Mouse (Mus musculus): ENCODE data around the gene Matk.

Gene Matk

DNA sequence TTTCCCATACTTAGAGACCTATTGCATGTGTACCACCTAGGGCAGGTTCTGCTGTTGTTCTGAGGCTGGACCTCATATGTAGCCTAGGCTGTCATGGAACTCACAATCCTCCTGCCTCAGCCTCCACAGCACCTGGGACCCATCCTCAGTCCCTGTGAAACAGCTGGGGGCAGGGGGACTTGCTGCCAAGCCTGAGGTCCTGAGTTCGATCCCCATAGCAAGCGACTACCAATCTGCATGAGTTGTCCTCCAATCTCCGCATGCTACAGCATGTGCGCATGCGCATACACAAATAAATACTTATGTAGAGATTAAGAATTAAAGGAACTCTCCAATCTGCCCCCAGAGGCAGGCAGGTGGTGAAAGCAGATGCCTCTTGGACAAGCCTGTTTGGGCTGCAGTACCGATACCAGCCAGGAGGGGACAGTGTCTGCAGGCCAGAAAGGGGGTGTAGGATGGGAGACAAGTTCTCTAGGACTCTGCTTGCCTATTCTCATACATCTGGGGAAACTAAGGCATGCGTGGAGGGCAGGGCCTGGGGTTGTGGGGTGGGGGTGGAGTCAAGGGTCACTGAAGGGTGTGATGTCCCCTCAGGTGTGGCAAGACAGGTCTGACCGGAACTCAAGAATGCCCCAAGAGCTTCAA is 34.9 kb downstream of the Matk start:
- peak; percentile 71 to 85 for DNase-seq

DNA sequence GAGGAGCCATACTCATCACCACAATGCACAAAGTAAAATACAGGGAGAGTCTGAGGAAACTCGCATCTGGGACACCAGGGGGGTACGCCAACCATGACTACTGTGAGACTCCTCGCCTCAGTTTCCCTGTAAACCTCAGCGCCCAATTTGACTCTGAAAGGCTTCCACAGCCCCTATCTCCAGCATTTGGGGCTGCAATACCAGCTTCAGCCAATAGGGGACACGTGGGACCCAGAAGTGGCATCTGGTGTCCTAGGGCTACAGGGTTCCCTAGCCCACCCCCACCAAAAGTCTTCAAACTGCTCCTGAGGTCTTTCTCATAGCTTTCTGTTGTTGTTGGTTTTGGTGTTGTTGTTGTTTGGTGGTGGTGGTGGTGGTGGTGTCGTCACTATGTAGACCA is 35.9 kb downstream of the Matk start:
- DNase-seq: peak; percentile 75 to 85

DNA sequence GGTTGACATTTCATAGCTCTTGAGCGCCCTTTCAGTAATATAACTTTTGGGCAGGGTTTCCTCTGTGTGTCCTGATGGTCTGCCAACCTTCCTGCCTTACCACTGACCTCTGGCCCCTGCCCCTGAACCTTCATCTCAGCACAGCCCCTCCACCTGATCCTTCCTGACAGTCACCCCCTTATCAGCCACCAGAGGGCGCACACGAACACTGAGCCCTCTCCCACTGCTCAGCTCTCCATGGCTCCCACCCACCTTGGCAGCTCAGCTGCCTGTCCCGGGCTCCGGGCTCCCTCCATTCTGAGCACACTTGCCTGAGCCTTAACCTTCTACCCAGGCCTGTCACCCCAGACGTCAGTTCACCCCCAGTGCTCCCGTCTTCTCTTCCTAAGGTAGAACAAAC is 36.5 kb downstream of the Matk start:
- DNase-seq: peak; percentile 83

DNA sequence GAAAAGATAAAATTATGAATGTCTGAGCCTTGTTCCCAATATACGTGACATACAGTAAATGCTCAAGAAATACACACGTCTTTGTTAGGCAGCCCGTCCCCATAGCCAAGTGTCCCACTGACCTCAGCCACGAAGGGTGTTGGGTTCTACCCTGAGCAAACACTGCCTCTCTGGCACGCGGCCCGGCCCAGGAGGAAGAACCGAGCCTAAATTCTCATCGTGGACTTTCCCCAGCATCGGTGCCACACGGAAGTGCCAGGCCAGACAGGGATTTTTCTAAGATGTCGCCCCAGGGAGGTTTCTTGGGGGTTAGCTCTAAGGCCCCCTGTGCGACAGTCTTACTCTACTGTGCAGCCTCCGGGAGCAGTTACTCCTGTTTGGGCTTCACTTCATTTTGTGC is 37.1 kb downstream of the Matk start:
- DNase-seq: peak in 1 of 2 experiments; percentile 32

GRCm38 (mm10) chr10:81290698-81291460 is 38.1 kb downstream of the Matk start:
- peak; percentile 54 for DNase-seq

- no peak for DNase-seq
Measured at GRCm38 (mm10) chr10:81291511-81292104, 38.9 kb downstream of the Matk start, which contains the start of gene Tjp3. Tjp3 (minus strand) TSS chr10:81291581.

DNA sequence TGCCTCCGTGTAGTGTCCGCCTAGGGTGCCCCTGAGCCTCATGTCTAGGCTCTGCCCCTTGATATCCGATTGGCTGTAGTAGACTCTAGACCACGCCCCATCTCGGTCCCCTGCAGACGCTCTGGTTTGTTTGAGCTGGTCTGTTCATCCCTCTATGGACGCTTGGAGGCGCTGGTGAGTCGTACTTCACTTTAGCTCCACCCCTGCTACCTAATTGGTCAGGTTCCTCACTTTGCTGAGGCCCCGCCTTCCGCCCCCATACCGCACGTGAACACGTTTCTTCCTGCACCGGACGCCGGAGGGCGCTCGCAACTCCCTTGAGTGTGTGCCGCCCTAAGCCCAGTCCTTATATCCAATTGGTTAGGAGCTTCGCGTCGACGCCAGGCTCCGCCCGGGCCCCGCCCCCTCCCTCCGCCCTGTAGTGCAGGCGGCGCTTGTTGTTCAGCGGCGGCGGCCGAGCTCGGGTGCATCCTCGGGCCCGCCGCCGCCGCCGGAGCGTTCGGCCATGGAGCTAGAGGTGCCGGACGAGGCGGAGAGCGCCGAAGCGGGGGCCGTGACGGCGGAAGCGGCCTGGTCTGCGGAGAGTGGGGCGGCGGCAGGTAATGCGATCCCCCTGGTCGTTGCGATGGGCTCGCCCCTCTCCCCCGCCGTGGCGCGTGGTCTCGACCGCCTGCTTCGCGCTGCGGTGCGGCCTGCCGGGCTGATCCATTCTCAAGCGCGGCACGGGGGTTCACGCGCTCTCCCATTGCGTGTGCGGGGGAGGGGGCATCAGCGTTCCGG is 40.0 kb downstream of the Matk start, which contains the start of gene Pip5k1c:
TSS of gene Pip5k1c (plus strand) at position 410 of the 780 bp plus-strand sequence.
- DNase-seq: peak; percentile 99

- no peak for DNase-seq
Measured at GRCm38 (mm10) chr10:81293334-81294030, 40.7 kb downstream of the Matk start.

GRCm38 (mm10) chr10:81294442-81294841 is 41.7 kb downstream of the Matk start:
- peak; percentile 78 to 79 for DNase-seq

GRCm38 (mm10) chr10:81295185-81295584 is 42.5 kb downstream of the Matk start:
- DNase-seq: peak in 1 of 2 experiments; percentile 44

DNA sequence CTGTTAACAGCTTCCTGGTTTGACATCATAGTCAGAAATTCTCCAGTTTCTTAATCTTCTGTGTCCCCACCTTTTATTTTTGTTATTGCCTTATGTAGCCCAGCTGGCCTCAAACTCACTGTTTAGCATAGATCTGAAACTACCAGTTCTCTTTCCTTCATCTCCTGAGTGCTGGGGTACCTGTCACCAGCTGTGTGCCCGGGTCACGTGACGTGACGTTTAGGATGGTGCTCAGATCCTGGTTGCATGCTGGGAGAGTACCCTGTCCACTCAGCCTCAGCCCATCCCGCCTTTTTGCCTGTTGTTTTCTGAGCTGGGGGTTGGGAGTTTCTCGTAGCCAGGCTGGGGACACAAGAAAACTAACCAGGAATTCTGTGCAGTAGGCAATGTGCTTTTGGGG is 44.5 kb downstream of the Matk start:
- DNase-seq: no peak

- DNase-seq: no peak
Measured at GRCm38 (mm10) chr10:81297845-81298244, 45.1 kb downstream of the Matk start.

GRCm38 (mm10) chr10:81298369-81299100 is 45.8 kb downstream of the Matk start:
- no peak for DNase-seq

DNA sequence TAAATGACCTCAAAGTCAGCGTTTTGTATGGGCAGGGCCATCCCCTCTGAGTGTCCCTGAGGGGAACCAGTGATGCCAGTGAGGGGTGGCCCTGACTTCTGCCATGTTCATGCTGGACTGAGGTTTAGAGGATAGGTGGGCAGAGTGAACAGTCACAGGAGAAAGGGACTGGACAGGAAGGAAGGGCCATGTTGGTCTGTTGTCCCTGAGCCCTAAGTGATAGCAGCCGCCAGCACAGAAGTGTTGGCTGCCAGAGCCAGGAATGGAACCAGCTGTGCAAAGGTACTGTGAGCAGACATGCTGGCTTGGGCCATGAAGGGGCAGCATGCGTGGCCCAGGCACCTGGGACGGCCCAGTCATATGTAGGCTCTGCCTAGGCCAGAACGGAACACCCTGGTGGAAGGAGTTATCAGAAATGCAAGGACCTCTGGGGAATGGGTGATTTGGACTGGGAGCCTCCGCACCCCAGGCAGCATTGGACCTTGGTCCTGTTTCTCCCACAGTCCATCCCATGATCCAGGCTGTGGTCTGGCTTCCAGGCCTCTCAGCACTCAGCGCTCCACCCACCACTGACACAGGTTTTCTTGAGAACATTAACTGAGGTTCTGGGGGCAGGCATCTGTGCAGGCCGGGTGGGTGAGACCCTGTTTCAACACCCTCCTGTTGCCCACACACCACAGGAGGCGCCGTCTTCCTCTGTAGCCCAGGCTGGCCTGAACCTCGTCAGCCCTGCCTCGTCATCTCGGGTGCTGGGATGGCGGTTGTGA is 47.0 kb downstream of the Matk start:
- no peak for DNase-seq

DNA sequence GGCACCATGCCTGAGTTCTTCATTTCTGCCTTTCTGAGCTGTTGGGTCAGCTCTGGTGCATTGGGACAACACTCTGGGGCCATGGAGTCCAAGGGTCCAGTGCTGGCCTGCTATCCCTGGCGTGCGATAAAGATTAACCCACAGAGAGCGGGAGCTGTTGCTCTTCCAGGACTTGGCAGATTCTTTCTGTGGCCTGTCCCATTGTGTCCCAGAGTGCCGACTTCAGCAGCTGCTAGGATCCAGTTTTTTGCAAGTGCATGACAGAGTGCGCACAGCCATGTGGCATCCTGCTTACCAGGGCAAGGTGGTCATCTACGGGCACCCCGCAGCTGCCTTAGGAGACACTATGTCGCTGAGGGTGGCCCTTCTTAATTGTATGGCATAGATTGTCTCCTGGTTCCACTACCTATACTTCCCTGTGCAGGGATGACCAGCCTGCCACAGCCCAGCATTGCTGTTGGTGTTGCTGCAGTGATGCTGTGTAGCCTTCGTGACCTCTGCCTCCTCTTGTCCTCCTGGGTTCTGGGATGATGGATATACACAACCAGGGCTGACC is 47.7 kb downstream of the Matk start:
- no peak for DNase-seq

DNA sequence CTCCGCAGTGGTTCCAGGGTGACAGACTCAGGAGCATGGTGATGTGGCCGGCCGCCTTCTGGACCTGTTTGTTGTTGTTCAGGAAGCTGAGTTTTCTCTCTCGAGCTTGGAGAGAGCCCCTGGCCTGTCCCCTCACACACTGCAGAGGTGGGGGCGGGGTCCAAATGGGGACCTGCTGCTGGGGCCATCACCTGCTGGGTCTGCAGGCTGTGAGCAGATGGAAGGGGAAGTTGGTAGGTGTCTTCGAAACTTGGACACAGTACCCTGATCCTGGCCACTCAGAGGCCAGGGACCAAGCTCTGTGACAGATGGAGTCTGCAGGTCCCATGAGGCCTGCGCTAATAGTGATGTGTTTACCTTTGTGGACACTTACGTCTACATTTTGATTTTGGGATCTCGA is 48.6 kb downstream of the Matk start:
- DNase-seq: peak; percentile 68 to 78

- no peak for DNase-seq
Measured at GRCm38 (mm10) chr10:81302288-81302687, 49.6 kb downstream of the Matk start.

GRCm38 (mm10) chr10:81302781-81303218 is 50.1 kb downstream of the Matk start:
- no peak for DNase-seq

DNA sequence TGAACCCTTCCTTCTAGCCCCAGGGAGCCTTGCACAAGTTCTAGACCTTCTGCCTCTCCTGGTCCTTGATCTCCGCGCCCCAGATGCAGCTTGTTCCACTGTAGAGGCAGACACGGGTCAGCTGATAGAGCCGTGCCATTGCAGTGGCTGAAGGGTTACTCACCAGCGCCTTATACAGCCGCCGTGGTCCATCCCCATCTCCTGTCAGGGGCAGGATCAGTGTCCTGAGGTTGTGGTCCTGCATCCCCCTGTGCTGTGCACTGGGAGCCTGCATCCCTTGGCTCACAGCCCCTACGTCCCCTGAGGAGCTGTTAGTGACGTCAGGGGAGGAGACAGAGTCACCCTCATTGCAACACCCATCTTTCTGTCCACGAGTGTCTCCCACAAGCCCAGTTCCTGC is 50.5 kb downstream of the Matk start:
- no peak for DNase-seq

DNA sequence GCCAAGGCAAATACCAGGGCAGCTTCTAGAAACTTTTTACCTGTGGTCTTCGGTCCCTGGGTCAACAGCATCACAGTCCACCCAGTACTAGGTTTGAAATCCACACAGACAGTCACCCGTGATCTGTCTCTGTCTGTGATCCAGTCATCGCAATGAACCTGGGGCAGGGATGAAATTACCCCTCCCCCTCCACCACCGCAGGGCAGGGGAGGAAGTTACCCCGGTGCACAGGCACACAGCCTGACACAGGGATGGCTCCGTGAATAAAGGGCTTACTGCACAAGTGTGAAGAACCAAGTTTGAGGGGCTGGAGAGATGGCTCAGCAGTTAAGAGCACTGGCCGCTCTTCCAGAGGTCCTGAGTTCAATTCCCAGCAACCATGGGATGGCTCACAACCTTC is 51.0 kb downstream of the Matk start:
- no peak for DNase-seq
